Comparison of ENCODE assay signal across 16 mouse cellular contexts in genomic region chr9:48695796-48696195, GRCm38 (mm10).
DNase-seq lines count a peak whose midpoint lies in the region; ATAC-seq and TF ChIP-seq lines count a peak whose summit lies in the region.
"Had no signal": no experiment of that assay in that cellular context is flagged by ENCODE, and none has a peak within 500 bp of the region (broad histone marks: within the 10 kb centered on the region; RNA-seq: fewer than 3 reads in every experiment).

No protein-coding gene starts in this region.

- DNase-seq in embryo, embryonic 9.5 days (ENCODE audit: extremely low spot score): peak; percentile 39
- DNase-seq in embryo, embryonic 10.5 days (ENCODE audit: low spot score): no peak
- no peak for DNase-seq in lung, embryonic 14.5 days
- DNase-seq in lung, postnatal 14 days: no peak
- peak; percentile 75 for DNase-seq in NIH3T3 (ENCODE audit: low read depth)
- peak; percentile 89 for DNase-seq in retina, embryonic 14.5 days (ENCODE audit: low spot score)
- DNase-seq in left cerebral cortex, postnatal 10 days (ENCODE audit: extremely low spot score in 1 of 2, low spot score in 2 of 2): no peak
- DNase-seq in kidney, postnatal 4 days: no peak
- DNase-seq: B cell, adult 2 months; cerebellum, adult 2 months; kidney, adult 9 months; layer of hippocampus, adult 9-11 months; thymus, postnatal 25 days had no signal

- 60% methylated on average over 4 of the region's 4 CpGs for WGBS in lung, embryonic 14.5 days

- H3K4me1 ChIP-seq in lung, embryonic 14.5 days (ENCODE audit: insufficient read depth): peaks cover 6% of the 10 kb centered on the region

- H3K9ac ChIP-seq in lung, embryonic 14.5 days: no peak overlapping the region
- H3K9ac ChIP-seq: embryonic facial prominence, embryonic 15.5 days; hindbrain, embryonic 13.5 days had no signal

- H3K9me3 ChIP-seq in lung, embryonic 14.5 days (ENCODE audit: low read depth, low read length): no peaks in the 10 kb centered on the region
- H3K9me3 ChIP-seq: embryonic facial prominence, embryonic 15.5 days; hindbrain, embryonic 13.5 days; limb, embryonic 10.5 days had no signal

- H3K27ac ChIP-seq in lung, embryonic 14.5 days (ENCODE audit: low read depth): peak overlapping the region; percentile 66; the same call in 1 of the 2 replicates
- H3K27ac ChIP-seq: embryonic facial prominence, embryonic 15.5 days; hindbrain, embryonic 13.5 days had no signal

- H3K27me3 ChIP-seq in lung, embryonic 14.5 days (ENCODE audit: insufficient read depth, low read length): 0 out of 2 replicates have a peak, but pooled peaks cover 3% of the 10 kb centered on the region

- no peak; the same call in 1 of the 2 replicates for ATAC-seq in lung, embryonic 14.5 days (ENCODE audit: insufficient read depth)

- no peak overlapping the region for H3K4me3 ChIP-seq in lung, embryonic 14.5 days (ENCODE audit: low read depth, low read length)
- H3K4me3 ChIP-seq: embryonic facial prominence, embryonic 15.5 days; hindbrain, embryonic 13.5 days; limb, embryonic 10.5 days had no signal

- no peak for TF ChIP-seq CTCF in lung, embryonic 14.5 days (IDR thresholded peaks at IDR 0.05; ENCODE audit: low read depth)

- no peak overlapping the region for H3K4me2 ChIP-seq in lung, embryonic 14.5 days
- H3K4me2 ChIP-seq: embryonic facial prominence, embryonic 15.5 days; hindbrain, embryonic 13.5 days had no signal

- intact Hi-C loops in left cerebral cortex, postnatal 10 days (cut with DNase I): no loop called here

- no peaks in the 10 kb centered on the region for H3K36me3 ChIP-seq in lung, embryonic 14.5 days (ENCODE audit: insufficient read depth)
- H3K36me3 ChIP-seq: embryonic facial prominence, embryonic 15.5 days; hindbrain, embryonic 13.5 days; limb, embryonic 10.5 days had no signal

Comparison
In these comparisons a context has a peak if more than half of its experiments do, and no peak if none do; other contexts are left out.
1. DNase-seq: peak in embryo, embryonic 9.5 days (single experiment), NIH3T3 (single experiment) and retina, embryonic 14.5 days (single experiment); none in embryo, embryonic 10.5 days (single experiment), lung, embryonic 14.5 days (single experiment), lung, postnatal 14 days (single experiment), left cerebral cortex, postnatal 10 days (0 of 2) and kidney, postnatal 4 days (0 of 2).